Mouse (Mus musculus) heart, embryonic 11.5 days (tissue): ENCODE results near the gene Olfr360. TPM values are rescaled to one million over a fixed set of nuclear protein-coding genes. Genes with fewer than 3 reads are reported as not detected.
"Not testable (repeated sequence)": the region's sequence is repeated elsewhere in the genome, so short reads cannot be mapped to it uniquely, and the experiment has no call there.

Source experiments
- ATAC-seq: fragments of 200-750 bp; cut with Nextera tagmentation; replicated peaks from 2 replicates; pipeline ENCODE4 v1.8.0; 2017; ENCODE audit warnings: moderate library complexity; ENCODE audit not compliant: insufficient number of reproducible peaks, low FRiP score, low TSS enrichment
- H3K27ac ChIP-seq: fragments of 300-500 bp; sonication (generic); 2 replicates; pipeline ENCODE4 v1.5.1; 2014; ENCODE audit warnings: mild to moderate bottlenecking, low read depth, low read length
- H3K27me3 ChIP-seq: fragments of 300-500 bp; sonication (generic); 2 replicates; pipeline ENCODE4 v1.6.1; 2014; ENCODE audit warnings: mild to moderate bottlenecking, low read length, mixed read lengths; ENCODE audit not compliant: control insufficient read depth, insufficient read depth
- H3K36me3 ChIP-seq: fragments of 300-500 bp; sonication (generic); 2 replicates; pipeline ENCODE4 v1.6.1; 2014; ENCODE audit warnings: mild to moderate bottlenecking, low read length, moderate library complexity, mixed read lengths; ENCODE audit not compliant: control insufficient read depth, insufficient read depth
- H3K4me1 ChIP-seq: fragments of 300-500 bp; sonication (generic); 2 replicates; pipeline ENCODE4 v1.6.1; 2014; ENCODE audit warnings: low read length; ENCODE audit not compliant: control insufficient read depth, insufficient read depth
- H3K4me2 ChIP-seq: fragments of 300-500 bp; sonication (generic); 2 replicates; pipeline ENCODE4 v1.6.1; 2014; ENCODE audit warnings: mild to moderate bottlenecking, moderate library complexity
- H3K4me3 ChIP-seq: fragments of 300-500 bp; sonication (generic); 2 replicates; pipeline ENCODE4 v1.5.1; 2014; ENCODE audit warnings: low read depth, low read length
- H3K9ac ChIP-seq: fragments of 300-500 bp; sonication (generic); 2 replicates; pipeline ENCODE4 v1.6.1; 2014; ENCODE audit warnings: mild to moderate bottlenecking, low read depth, low read length, moderate library complexity
- H3K9me3 ChIP-seq: fragments of 300-500 bp; sonication (generic); replicated peaks from 2 replicates; pipeline ENCODE4 v1.6.1; 2016; ENCODE audit warnings: low read length; ENCODE audit not compliant: control insufficient read depth
- WGBS: fragments of 180-500 bp; shearing (Covaris S2); extraction: QIAGEN DNeasy Blood & Tissue Kit; methylation state at CpG from one replicate; pipeline ENCODE4 v1.1.7; 2014; ENCODE audit not compliant: insufficient replicate concordance; 5-methylcytosine and 5-hydroxymethylcytosine counted together
- polyA plus RNA-seq: library from polyadenylated mRNA; unstranded; fragments of >200 nt; fragmentation: Nextera tagmentation; extraction: Ambion mirVana; gene quantifications from 2 replicates; pipeline ENCODE4 v1.2.1, GENCODE M21; 2014

Gene Olfr360
- polyA plus RNA-seq: not detected in 2 replicates

GRCm38 (mm10) chr2:37065446-37065845, at the start of gene Olfr360:
Olfr360 (plus strand) TSS chr2:37065746.
- H3K27me3 ChIP-seq: no peaks in the 10 kb centered on the region
- H3K4me1 ChIP-seq: no peaks in the 10 kb centered on the region
- H3K9me3 ChIP-seq: no peaks in the 10 kb centered on the region; the same call in 1 of the 2 replicates
- no peak for ATAC-seq
- H3K27ac ChIP-seq: no peak within 1 kb of the TSS
- H3K9ac ChIP-seq: no peak within 1 kb of the TSS
- no peak within 1 kb of the TSS for H3K4me3 ChIP-seq
- no peaks in the 10 kb centered on the region for H3K36me3 ChIP-seq
- no peak within 1 kb of the TSS for H3K4me2 ChIP-seq

GRCm38 (mm10) chr2:37089190-37089589, 23.6 kb downstream of the Olfr360 start, which contains the start of gene Olfr361:
Olfr361 (minus strand) TSS chr2:37089290.
- not testable (repeated sequence) for H3K9me3 ChIP-seq, H3K36me3 ChIP-seq, H3K4me2 ChIP-seq, ATAC-seq, H3K4me3 ChIP-seq, H3K9ac ChIP-seq, H3K27ac ChIP-seq, H3K4me1 ChIP-seq, H3K27me3 ChIP-seq
- WGBS: 54% methylated on average over 1 of the region's 1 CpGs

GRCm38 (mm10) chr2:37117810-37118209, 52.3 kb downstream of the Olfr360 start, which contains the start of gene Olfr362:
Olfr362 (minus strand) TSS chr2:37117910.
- Histone ChIP-seq H3K9ac (no peak within 1 kb of the TSS), H3K36me3 (no peaks in the 10 kb centered on the region), H3K9me3 (peaks cover 4% of the 10 kb centered on the region; the same call in 1 of the 2 replicates), H3K4me3 (no peak within 1 kb of the TSS), H3K4me1 (no peaks in the 10 kb centered on the region), H3K27ac (no peak within 1 kb of the TSS), H3K27me3 (no peaks in the 10 kb centered on the region), H3K4me2 (no peak within 1 kb of the TSS)
- 75% methylated on average over 1 of the region's 1 CpGs for WGBS
- no peak for ATAC-seq

Other genes with a start within 250 kb of the Olfr360 start
- gene Olfr3, start 248.7 kb upstream of the Olfr360 start, polyA plus RNA-seq: not detected in 2 replicates
- not detected in 2 replicates for gene Olfr350, start 219.4 kb upstream of the Olfr360 start, polyA plus RNA-seq
- gene Olfr351, start 203.1 kb upstream of the Olfr360 start, polyA plus RNA-seq: not detected in 2 replicates
- not detected in 2 replicates for gene Olfr352, start 197.3 kb upstream of the Olfr360 start, polyA plus RNA-seq
- not detected in 2 replicates for gene Olfr353, start 172.8 kb upstream of the Olfr360 start, polyA plus RNA-seq
- gene Olfr354, start 160.1 kb upstream of the Olfr360 start, polyA plus RNA-seq: not detected in 2 replicates
- not detected in 2 replicates for gene Olfr355, start 136.8 kb upstream of the Olfr360 start, polyA plus RNA-seq
- not detected in 2 replicates for gene Olfr356, start 128.6 kb upstream of the Olfr360 start, polyA plus RNA-seq
- not detected in 2 replicates for gene Olfr357, start 71.9 kb upstream of the Olfr360 start, polyA plus RNA-seq
- gene Olfr358, start 56.4 kb upstream of the Olfr360 start, polyA plus RNA-seq: not detected in 2 replicates
- gene Olfr361, start 23.5 kb downstream of the Olfr360 start, polyA plus RNA-seq: not detected in 2 replicates
- not detected in 2 replicates for gene Olfr362, start 52.2 kb downstream of the Olfr360 start, polyA plus RNA-seq
- gene Olfr364-ps1, start 73.6 kb downstream of the Olfr360 start, polyA plus RNA-seq: not detected in 2 replicates
- gene Olfr365, start 122.5 kb downstream of the Olfr360 start, polyA plus RNA-seq: not detected in 2 replicates
- not detected in 2 replicates for gene Olfr366, start 145.8 kb downstream of the Olfr360 start, polyA plus RNA-seq